In genomic region chr17:24113031-24113430, GRCm38 (mm10) we compare ENCODE assay signal across 27 mouse cellular contexts. TPM values are rescaled to one million over a fixed set of nuclear protein-coding genes. Genes with fewer than 3 reads are reported as not detected.
DNase-seq lines count a peak whose midpoint lies in the region; ATAC-seq and TF ChIP-seq lines count a peak whose summit lies in the region.
"Had no signal": no experiment of that assay in that cellular context is flagged by ENCODE, and none has a peak within 500 bp of the region (broad histone marks: within the 10 kb centered on the region; RNA-seq: fewer than 3 reads in every experiment).

No protein-coding gene starts in this region.

- TF ChIP-seq CTCF in brain, embryonic 14.5 days (IDR thresholded peaks at IDR 0.05; ENCODE audit: borderline replicate concordance, extremely low read depth, insufficient read depth, insufficient read length): no peak

- intact Hi-C loops in heart, postnatal 14 days (cut with DNase I): no loop called here

- H3K27me3 ChIP-seq in liver, embryonic 11.5 days (replicated peaks; ENCODE audit: control insufficient read depth, insufficient read depth, low read length): no peaks in the 10 kb centered on the region
- H3K27me3 ChIP-seq: embryonic facial prominence, embryonic 12.5 days; heart, embryonic 12.5 days; limb, embryonic 15.5 days; Patski had no signal

- H3K4me2 ChIP-seq in liver, embryonic 11.5 days: no peak overlapping the region
- H3K4me2 ChIP-seq: embryonic facial prominence, embryonic 12.5 days; heart, embryonic 12.5 days; hindbrain, embryonic 14.5 days; limb, embryonic 15.5 days; lung, embryonic 14.5 days; midbrain, embryonic 11.5 days had no signal

- no peak for TF ChIP-seq POLR2A in brain, embryonic 14.5 days (IDR thresholded peaks at IDR 0.05; ENCODE audit: borderline replicate concordance, extremely low read depth, insufficient read depth, insufficient read length, poor library complexity, severe bottlenecking)

- no peak overlapping the region for H3K9ac ChIP-seq in liver, embryonic 11.5 days (ENCODE audit: low read depth, low read length)
- H3K9ac ChIP-seq: embryonic facial prominence, embryonic 12.5 days; heart, embryonic 12.5 days; hindbrain, embryonic 14.5 days; limb, embryonic 15.5 days; liver, embryonic 14.5 days; lung, embryonic 14.5 days had no signal

- H3K27ac ChIP-seq in liver, embryonic 11.5 days (ENCODE audit: low read depth, low read length): no peak overlapping the region
- H3K27ac ChIP-seq: embryonic facial prominence, embryonic 12.5 days; heart, adult 2 months; hindbrain, embryonic 14.5 days; limb, embryonic 10.5 days; limb, embryonic 15.5 days; liver, embryonic 14.5 days had no signal

- H3K4me1 ChIP-seq in liver, embryonic 11.5 days (replicated peaks; ENCODE audit: control insufficient read depth, insufficient read depth, low read length): no peaks in the 10 kb centered on the region
- H3K4me1 ChIP-seq: embryonic facial prominence, embryonic 12.5 days; limb, embryonic 10.5 days had no signal

- no peak for DNase-seq in frontal cortex, postnatal 10 days (ENCODE audit: low spot score in 2 of 2)
- peak; percentile 1 for DNase-seq in brain, embryonic 14.5 days (ENCODE audit: low read depth)
- peak; percentile 38 for DNase-seq in cerebellum, adult 8-10 months
- DNase-seq in cerebellum, postnatal 25 days: peak; percentile 64 to 69
- DNase-seq in heart, postnatal 14 days: no peak
- no peak for DNase-seq in liver, embryonic 11.5 days (ENCODE audit: low spot score)
- DNase-seq: adrenal gland, postnatal 10 days; heart, adult 2 months; kidney, adult 11 months; kidney, postnatal 25 days; lung, embryonic 14.5 days; right cerebral cortex, postnatal 4 days; thymus, postnatal 14 days had no signal

- peaks cover 3% of the 10 kb centered on the region; the same call in 1 of the 2 replicates for H3K36me3 ChIP-seq in liver, embryonic 11.5 days (ENCODE audit: control insufficient read depth, insufficient read depth, low read length)

- H3K4me3 ChIP-seq in liver, embryonic 11.5 days (ENCODE audit: low read depth, low read length): no peak overlapping the region
- H3K4me3 ChIP-seq: embryonic facial prominence, embryonic 12.5 days; heart, adult 2 months; heart, embryonic 12.5 days; layer of hippocampus, adult 2 months; limb, embryonic 10.5 days; limb, embryonic 15.5 days had no signal

- WGBS in liver, embryonic 11.5 days: 79% methylated on average over 4 of the region's 4 CpGs

- no peaks in the 10 kb centered on the region for H3K9me3 ChIP-seq in liver, embryonic 11.5 days (ENCODE audit: control insufficient read depth, low read length)
- H3K9me3 ChIP-seq: embryonic facial prominence, embryonic 12.5 days; heart, embryonic 12.5 days; limb, embryonic 10.5 days; limb, embryonic 15.5 days had no signal

- peak; percentile 76 for ATAC-seq in frontal cortex, adult (ENCODE audit: low TSS enrichment)
- ATAC-seq in liver, embryonic 11.5 days (replicated peaks; ENCODE audit: low FRiP score): no peak
- ATAC-seq in CD4-positive, CD25-positive, alpha-beta regulatory T cell, adult 4 months: no peak
- ATAC-seq: forebrain, embryonic 14.5 days; inflammation-experienced regulatory T-cells, adult 6 months; midbrain, embryonic 16.5 days; Patski had no signal

RNA-seq across cellular contexts. Expression of gene Pdpk1, which starts 37.7 kb away (rescaled TPM):
- 28.2 and 37.3 TPM in 2 replicates for polyA plus RNA-seq in brain, embryonic 14.5 days (2012; rRNA removed)
- 10 to 100 TPM; 46.2 to 47.8 TPM for total RNA-seq in heart, postnatal 14 days (2021)
- 31.8 and 37.0 TPM in 2 replicates for polyA plus RNA-seq in liver, embryonic 11.5 days (2014; fragmentation: Nextera tagmentation; extraction: Ambion mirVana)
- polyA plus RNA-seq in CD4-positive, CD25-positive, alpha-beta regulatory T cell, adult 4 months (2017; shearing (Covaris generic)): 10 to 100 TPM; 30.4 to 37.6 TPM

RNA-seq across cellular contexts. Expression of gene Kctd5, which starts 39.7 kb away (rescaled TPM):
- 71.1 and 87.6 TPM in 2 replicates for polyA plus RNA-seq in brain, embryonic 14.5 days (2012; rRNA removed)
- total RNA-seq in heart, postnatal 14 days (2021): 10 to 100 TPM; 14.4 to 14.6 TPM
- polyA plus RNA-seq in liver, embryonic 11.5 days (2014; fragmentation: Nextera tagmentation; extraction: Ambion mirVana): 43.0 and 46.8 TPM in 2 replicates
- 1 to 10 TPM; 2.3 to 5.2 TPM for polyA plus RNA-seq in CD4-positive, CD25-positive, alpha-beta regulatory T cell, adult 4 months (2017; shearing (Covaris generic))

RNA-seq across cellular contexts. Expression of gene Amdhd2, which starts 50.5 kb away (rescaled TPM):
- 37.2 and 40.7 TPM in 2 replicates for polyA plus RNA-seq in brain, embryonic 14.5 days (2012; rRNA removed)
- total RNA-seq in heart, postnatal 14 days (2021): 10 to 100 TPM; 12.2 to 12.7 TPM
- 30.5 and 35.2 TPM in 2 replicates for polyA plus RNA-seq in liver, embryonic 11.5 days (2014; fragmentation: Nextera tagmentation; extraction: Ambion mirVana)
- polyA plus RNA-seq in CD4-positive, CD25-positive, alpha-beta regulatory T cell, adult 4 months (2017; shearing (Covaris generic)): 10 to 100 TPM; 20.2 to 37.8 TPM

RNA-seq across cellular contexts. Expression of gene Atp6v0c, which starts 56.5 kb away (rescaled TPM):
- polyA plus RNA-seq in brain, embryonic 14.5 days (2012; rRNA removed): 1,361 and 1,487 TPM in 2 replicates
- total RNA-seq in heart, postnatal 14 days (2021): 100 to 1,000 TPM; 241 to 249 TPM
- polyA plus RNA-seq in liver, embryonic 11.5 days (2014; fragmentation: Nextera tagmentation; extraction: Ambion mirVana): 476 and 499 TPM in 2 replicates
- 100 to 1,000 TPM; 213 to 271 TPM for polyA plus RNA-seq in CD4-positive, CD25-positive, alpha-beta regulatory T cell, adult 4 months (2017; shearing (Covaris generic))

Comparison
In these comparisons a context has a peak if more than half of its experiments do, and no peak if none do; other contexts are left out.
1. DNase-seq: peak in brain, embryonic 14.5 days (single experiment), cerebellum, adult 8-10 months (single experiment) and cerebellum, postnatal 25 days (2 of 2); none in frontal cortex, postnatal 10 days (0 of 2), heart, postnatal 14 days (0 of 2) and liver, embryonic 11.5 days (single experiment).